Mouse (Mus musculus): ENCODE measurements around the gene Adgrg1. TPM values are rescaled to one million over a fixed set of nuclear protein-coding genes. Genes with fewer than 3 reads are reported as not detected.
A peak's percentile ranks its signal among the peaks of the same experiment; 100 is the strongest.

Adgrg1 gene
- polyA plus RNA-seq, 1 experiment from 2014 or later: 42.4 TPM

DNA sequence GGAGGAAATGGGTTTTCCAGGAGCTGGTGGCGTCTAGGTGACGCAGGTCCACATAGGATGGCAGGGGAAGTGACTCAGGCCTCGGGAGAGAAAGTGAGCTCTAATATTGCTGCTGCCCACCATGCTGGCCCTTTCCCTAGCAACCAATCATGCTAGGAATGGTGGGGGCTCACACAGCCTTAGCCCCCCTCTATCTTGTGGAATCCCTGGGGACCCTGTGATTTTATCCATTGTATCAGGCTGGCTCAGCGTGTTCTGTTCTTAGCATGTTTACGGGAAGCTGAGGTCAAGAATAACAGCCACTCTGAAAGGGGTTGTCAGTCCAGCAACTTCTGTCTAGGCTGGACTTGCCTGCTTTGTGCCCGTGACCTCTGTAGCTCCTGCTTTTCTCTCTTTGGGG, 24.5 kb downstream of the Adgrg1 start:
- 55% methylated on average over 6 of the region's 6 CpGs for WGBS
- Histone ChIP-seq H3K27ac (replicated peaks) (peak overlapping the region; percentile 85), H3K4me2 (replicated peaks; ENCODE audit: low read depth) (no peak overlapping the region), H3K27me3 (ENCODE audit: control insufficient read depth, insufficient read depth, low read length) (no peaks in the 10 kb centered on the region), H3K4me1 (replicated peaks; ENCODE audit: control insufficient read depth, insufficient read depth) (0 out of 2 replicates have a peak, but pooled peaks cover 2% of the 10 kb centered on the region), H3K36me3 (ENCODE audit: control insufficient read depth, insufficient read depth, low read length) (peaks cover 3% of the 10 kb centered on the region; the same call in 1 of the 2 replicates), H3K9ac (ENCODE audit: low read length) (no peak overlapping the region), H3K9me3 (ENCODE audit: control insufficient read depth, low read length) (no peaks in the 10 kb centered on the region), H3K4me3 (ENCODE audit: low read depth, low read length) (no peak overlapping the region)
- ATAC-seq (ENCODE audit: low FRiP score, low TSS enrichment) (peak; percentile 33), DNase-seq (ENCODE audit: low spot score) (peak; percentile 32)
- TF ChIP-seq EP300 (optimal IDR thresholded peaks at IDR 0.05) (no peak), CTCF (IDR thresholded peaks at IDR 0.05; ENCODE audit: low read depth) (no peak)

DNA sequence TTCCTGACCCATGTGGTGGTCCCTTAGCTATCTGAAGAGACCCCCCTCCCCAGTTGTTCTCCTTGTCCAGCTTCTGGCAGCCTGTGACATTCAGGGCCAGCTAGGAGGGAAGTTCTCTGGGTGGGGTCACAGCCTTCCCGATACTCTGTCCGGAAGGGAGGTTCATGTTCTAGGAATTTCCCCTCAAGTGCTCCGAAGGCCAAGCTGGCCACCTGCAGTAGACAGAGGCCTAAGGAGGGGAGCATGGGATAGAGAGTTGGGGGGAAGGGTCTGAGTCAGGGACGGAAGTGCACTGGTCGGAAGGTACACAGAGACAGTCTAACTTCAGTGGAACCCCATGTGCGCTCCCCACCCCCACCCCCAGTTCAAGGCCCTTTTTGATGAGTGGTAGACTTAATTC, 25.4 kb downstream of the Adgrg1 start:
- 40% methylated on average over 6 of the region's 6 CpGs for WGBS
- H3K9me3 ChIP-seq (ENCODE audit: control insufficient read depth, low read length): no peaks in the 10 kb centered on the region
- no peak overlapping the region for H3K4me2 ChIP-seq (replicated peaks; ENCODE audit: low read depth)
- no peak for DNase-seq (ENCODE audit: low spot score)
- TF ChIP-seq EP300 (optimal IDR thresholded peaks at IDR 0.05) (no peak), CTCF (IDR thresholded peaks at IDR 0.05; ENCODE audit: low read depth) (no peak)
- no peak overlapping the region for H3K4me3 ChIP-seq (ENCODE audit: low read depth, low read length)
- peak; percentile 21; the same call in 1 of the 2 replicates for ATAC-seq (ENCODE audit: low FRiP score, low TSS enrichment)
- 0 out of 2 replicates have a peak overlapping the region, but pooled peaks have one; percentile 8 for H3K9ac ChIP-seq (ENCODE audit: low read length)
- H3K27me3 ChIP-seq (ENCODE audit: control insufficient read depth, insufficient read depth, low read length): no peaks in the 10 kb centered on the region
- peak overlapping the region; percentile 85 for H3K27ac ChIP-seq (replicated peaks)
- peaks cover 3% of the 10 kb centered on the region; the same call in 1 of the 2 replicates for H3K36me3 ChIP-seq (ENCODE audit: control insufficient read depth, insufficient read depth, low read length)
- H3K4me1 ChIP-seq (replicated peaks; ENCODE audit: control insufficient read depth, insufficient read depth): 0 out of 2 replicates have a peak, but pooled peaks cover 2% of the 10 kb centered on the region

DNA sequence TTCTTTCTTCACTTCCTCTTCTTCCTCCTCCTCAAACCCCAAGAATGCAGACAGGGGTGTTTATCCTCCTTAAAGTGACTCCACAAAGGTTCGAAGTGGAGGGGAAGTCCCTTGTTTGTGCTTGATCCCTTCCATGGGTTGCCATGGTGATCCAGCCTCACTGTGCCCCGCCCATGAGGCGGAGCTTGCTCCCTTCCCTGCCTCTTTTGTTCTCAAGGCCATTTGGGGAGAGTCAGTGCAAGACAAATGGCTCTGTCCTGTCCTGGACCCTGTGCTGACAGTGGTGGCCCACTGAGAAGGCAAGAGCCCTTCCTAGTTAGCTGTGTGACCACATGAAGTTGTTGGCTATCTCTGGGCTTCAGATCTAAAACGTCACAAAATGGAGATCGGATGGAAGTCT, 26.1 kb downstream of the Adgrg1 start:
- 13% methylated on average over 5 of the region's 5 CpGs for WGBS
- no peak overlapping the region for H3K4me3 ChIP-seq (ENCODE audit: low read depth, low read length)
- H3K36me3 ChIP-seq (ENCODE audit: control insufficient read depth, insufficient read depth, low read length): peaks cover 3% of the 10 kb centered on the region; the same call in 1 of the 2 replicates
- H3K9ac ChIP-seq (ENCODE audit: low read length): no peak overlapping the region
- DNase-seq (ENCODE audit: low spot score) (peak; percentile 79), ATAC-seq (ENCODE audit: low FRiP score, low TSS enrichment) (peak; percentile 38)
- H3K27me3 ChIP-seq (ENCODE audit: control insufficient read depth, insufficient read depth, low read length): no peaks in the 10 kb centered on the region
- 0 out of 2 replicates have a peak, but pooled peaks cover 2% of the 10 kb centered on the region for H3K4me1 ChIP-seq (replicated peaks; ENCODE audit: control insufficient read depth, insufficient read depth)
- peak overlapping the region; percentile 85 for H3K27ac ChIP-seq (replicated peaks)
- TF ChIP-seq EP300 (optimal IDR thresholded peaks at IDR 0.05) (no peak), CTCF (IDR thresholded peaks at IDR 0.05; ENCODE audit: low read depth) (no peak)
- no peak overlapping the region for H3K4me2 ChIP-seq (replicated peaks; ENCODE audit: low read depth)
- H3K9me3 ChIP-seq (ENCODE audit: control insufficient read depth, low read length): no peaks in the 10 kb centered on the region

DNA sequence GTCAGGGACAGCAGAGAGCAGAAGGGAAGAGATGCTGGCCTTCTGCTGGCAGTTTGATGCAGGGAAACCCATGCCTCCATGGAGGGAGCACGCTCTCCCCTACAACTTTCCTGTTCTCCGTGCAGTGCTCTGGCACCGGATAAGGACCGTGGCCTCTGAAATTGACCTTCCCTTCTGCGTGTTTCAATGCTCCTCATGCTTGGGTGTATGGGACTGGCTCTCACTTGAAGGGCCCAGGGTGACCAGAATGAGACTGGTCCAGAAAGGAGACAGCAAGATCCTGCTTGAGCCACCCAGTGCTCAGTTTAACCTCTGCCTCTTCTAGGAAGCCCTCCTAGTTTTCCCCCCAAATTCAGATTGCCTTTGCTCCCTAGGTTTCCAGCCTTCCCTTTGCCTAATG, 26.6 kb downstream of the Adgrg1 start:
- WGBS: 68% methylated on average over 5 of the region's 5 CpGs
- DNase-seq (ENCODE audit: low spot score) (no peak), ATAC-seq (ENCODE audit: low FRiP score, low TSS enrichment) (no peak)
- TF ChIP-seq CTCF (IDR thresholded peaks at IDR 0.05; ENCODE audit: low read depth) (no peak), EP300 (optimal IDR thresholded peaks at IDR 0.05) (no peak)
- no peak overlapping the region for H3K4me3 ChIP-seq (ENCODE audit: low read depth, low read length)
- H3K9me3 ChIP-seq (ENCODE audit: control insufficient read depth, low read length): no peaks in the 10 kb centered on the region
- H3K27ac ChIP-seq (replicated peaks): peak overlapping the region; percentile 85; the same call in 1 of the 2 replicates
- H3K27me3 ChIP-seq (ENCODE audit: control insufficient read depth, insufficient read depth, low read length): no peaks in the 10 kb centered on the region
- H3K4me2 ChIP-seq (replicated peaks; ENCODE audit: low read depth): no peak overlapping the region
- H3K9ac ChIP-seq (ENCODE audit: low read length): no peak overlapping the region
- H3K4me1 ChIP-seq (replicated peaks; ENCODE audit: control insufficient read depth, insufficient read depth): 0 out of 2 replicates have a peak, but pooled peaks cover 2% of the 10 kb centered on the region
- peaks cover 3% of the 10 kb centered on the region; the same call in 1 of the 2 replicates for H3K36me3 ChIP-seq (ENCODE audit: control insufficient read depth, insufficient read depth, low read length)

DNA sequence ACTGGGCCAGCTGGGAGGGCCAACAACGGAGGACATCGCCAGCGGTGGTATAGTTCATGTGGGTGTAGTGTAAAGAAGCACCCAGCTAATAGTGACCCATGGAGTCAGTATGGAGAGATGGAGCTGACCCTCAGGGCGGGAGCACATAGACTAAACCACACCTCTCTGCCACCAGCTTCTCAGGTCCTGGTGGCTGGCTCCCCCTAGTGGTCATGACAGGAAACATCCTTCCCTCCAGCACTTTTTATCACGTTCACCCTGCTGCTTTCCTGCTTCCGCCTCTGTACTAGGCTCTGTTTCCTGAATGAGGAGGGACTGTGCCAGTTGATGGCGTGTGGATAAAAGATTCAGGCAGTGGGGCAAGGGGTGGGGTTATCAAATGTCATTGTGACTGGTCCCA, 27.1 kb downstream of the Adgrg1 start:
- H3K4me3 ChIP-seq (ENCODE audit: low read depth, low read length): no peak overlapping the region
- 0 out of 2 replicates have a peak overlapping the region, but pooled peaks have one; percentile 85 for H3K27ac ChIP-seq (replicated peaks)
- H3K27me3 ChIP-seq (ENCODE audit: control insufficient read depth, insufficient read depth, low read length): no peaks in the 10 kb centered on the region
- no peaks in the 10 kb centered on the region for H3K9me3 ChIP-seq (ENCODE audit: control insufficient read depth, low read length)
- 4% methylated on average over 7 of the region's 7 CpGs for WGBS
- TF ChIP-seq EP300 (optimal IDR thresholded peaks at IDR 0.05): no peak
- TF ChIP-seq CTCF (IDR thresholded peaks at IDR 0.05; ENCODE audit: low read depth): peak; percentile 99
- ATAC-seq (ENCODE audit: low FRiP score, low TSS enrichment) (peak; percentile 40), DNase-seq (ENCODE audit: low spot score) (peak; percentile 85)
- H3K9ac ChIP-seq (ENCODE audit: low read length): no peak overlapping the region
- H3K4me2 ChIP-seq (replicated peaks; ENCODE audit: low read depth): no peak overlapping the region
- 0 out of 2 replicates have a peak, but pooled peaks cover 2% of the 10 kb centered on the region for H3K4me1 ChIP-seq (replicated peaks; ENCODE audit: control insufficient read depth, insufficient read depth)
- H3K36me3 ChIP-seq (ENCODE audit: control insufficient read depth, insufficient read depth, low read length): peaks cover 3% of the 10 kb centered on the region; the same call in 1 of the 2 replicates

DNA sequence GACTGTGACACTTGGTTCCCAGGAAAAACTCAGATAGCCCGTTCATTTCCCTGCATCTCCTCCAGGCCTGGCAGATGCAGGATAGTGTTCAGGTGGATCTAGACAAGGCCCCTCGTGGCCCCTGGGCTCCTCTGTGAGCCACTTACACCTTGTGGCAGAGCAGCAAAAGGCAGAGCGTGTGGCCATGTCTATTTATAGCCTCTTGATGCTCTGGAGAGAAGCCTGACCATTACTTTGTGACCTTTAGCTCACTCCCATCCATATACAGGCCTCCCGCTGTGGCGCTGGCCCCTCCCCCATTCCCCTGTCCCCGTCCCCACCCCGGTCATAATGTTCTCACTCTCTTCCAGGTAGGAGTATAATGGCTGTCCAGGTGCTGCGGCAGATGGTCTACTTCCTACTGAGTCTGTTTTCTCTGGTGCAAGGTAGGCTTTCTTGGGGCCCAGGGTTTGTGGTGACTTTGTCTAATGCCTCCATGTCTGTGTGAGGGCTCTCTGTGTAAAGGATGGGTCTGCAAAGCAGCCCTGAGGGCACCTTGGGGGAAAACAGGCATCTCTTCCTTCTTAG, 27.6 kb downstream of the Adgrg1 start:
- TF ChIP-seq CTCF (IDR thresholded peaks at IDR 0.05; ENCODE audit: low read depth): no peak
- no peak for ATAC-seq (ENCODE audit: low FRiP score, low TSS enrichment)
- H3K36me3 ChIP-seq (ENCODE audit: control insufficient read depth, insufficient read depth, low read length): peaks cover 3% of the 10 kb centered on the region; the same call in 1 of the 2 replicates
- DNase-seq (ENCODE audit: low spot score): no peak
- WGBS: 41% methylated on average over 8 of the region's 8 CpGs
- H3K27ac ChIP-seq (replicated peaks): 0 out of 2 replicates have a peak overlapping the region, but pooled peaks have one; percentile 8
- H3K9me3 ChIP-seq (ENCODE audit: control insufficient read depth, low read length): no peaks in the 10 kb centered on the region
- no peak overlapping the region for H3K4me2 ChIP-seq (replicated peaks; ENCODE audit: low read depth)
- no peak overlapping the region for H3K9ac ChIP-seq (ENCODE audit: low read length)
- 0 out of 2 replicates have a peak, but pooled peaks cover 2% of the 10 kb centered on the region for H3K4me1 ChIP-seq (replicated peaks; ENCODE audit: control insufficient read depth, insufficient read depth)
- H3K27me3 ChIP-seq (ENCODE audit: control insufficient read depth, insufficient read depth, low read length): no peaks in the 10 kb centered on the region
- H3K4me3 ChIP-seq (ENCODE audit: low read depth, low read length): no peak overlapping the region
